Mouse (Mus musculus) testis, postnatal 10 days (tissue): ENCODE results near the gene Gm42417.

Source experiments
- DNase-seq: peaks from one replicate; pipeline ENCODE4 v3.0.0; 2021; ENCODE audit warnings: low spot score

Gene Gm42417

GRCm38 (mm10) chr1:36563632-36564031 is 24.4 kb upstream of the Gm42417 start:
- DNase-seq: no peak

- DNase-seq: no peak
Measured at GRCm38 (mm10) chr1:36563197-36563596, 24.0 kb upstream of the Gm42417 start.

GRCm38 (mm10) chr1:36562388-36562787 is 23.2 kb upstream of the Gm42417 start:
- DNase-seq: no peak

GRCm38 (mm10) chr1:36560903-36561302 is 21.7 kb upstream of the Gm42417 start:
- DNase-seq: no peak

- DNase-seq: no peak
Measured at GRCm38 (mm10) chr1:36559888-36560287, 20.7 kb upstream of the Gm42417 start.

- DNase-seq: no peak
Measured at GRCm38 (mm10) chr1:36559256-36559655, 20.0 kb upstream of the Gm42417 start.

GRCm38 (mm10) chr1:36558031-36558993 is 19.1 kb upstream of the Gm42417 start, which contains the start of gene Sema4c:
Sema4c (minus strand) TSS chr1:36558349.
- DNase-seq: peak; percentile 83

GRCm38 (mm10) chr1:36557457-36558011 is 18.3 kb upstream of the Gm42417 start:
- DNase-seq: peak; percentile 92

- DNase-seq: peak; percentile 97
Measured at GRCm38 (mm10) chr1:36556553-36557456, 17.6 kb upstream of the Gm42417 start.

GRCm38 (mm10) chr1:36555798-36556395 is 16.7 kb upstream of the Gm42417 start:
- no peak for DNase-seq

- no peak for DNase-seq
Measured at GRCm38 (mm10) chr1:36554633-36555399, 15.6 kb upstream of the Gm42417 start.

GRCm38 (mm10) chr1:36552506-36552905 is 13.3 kb upstream of the Gm42417 start:
- no peak for DNase-seq

- no peak for DNase-seq
Measured at GRCm38 (mm10) chr1:36551904-36552303, 12.7 kb upstream of the Gm42417 start.

GRCm38 (mm10) chr1:36550075-36550863 is 11.0 kb upstream of the Gm42417 start:
- DNase-seq: no peak

GRCm38 (mm10) chr1:36549491-36549890 is 10.3 kb upstream of the Gm42417 start:
- no peak for DNase-seq

GRCm38 (mm10) chr1:36548771-36549170 is 9.5 kb upstream of the Gm42417 start:
- DNase-seq: no peak

- DNase-seq: peak; percentile 87
Measured at GRCm38 (mm10) chr1:36547981-36548598, 8.9 kb upstream of the Gm42417 start.

- peak; percentile 96 for DNase-seq
Measured at GRCm38 (mm10) chr1:36546888-36547471, 7.8 kb upstream of the Gm42417 start, which contains the start of gene Ankrd39. Ankrd39 (minus strand) TSS chr1:36547445.
